Mouse (Mus musculus) macrophage (primary cell): ENCODE data around the gene Mfap1a. TPM values are rescaled to one million over a fixed set of nuclear protein-coding genes. Genes with fewer than 3 reads are reported as not detected.

Experiments
- H3K27ac ChIP-seq: fragments of 350-480 bp; formaldehyde crosslinking; 2 replicates; pipeline ENCODE4 v1.9.0; 2021
- H3K36me3 ChIP-seq: fragments of 350-480 bp; formaldehyde crosslinking; 2 replicates; pipeline ENCODE4 v1.9.0; 2021; ENCODE audit errors: inconsistent target
- H3K4me3 ChIP-seq: fragments of 350-480 bp; formaldehyde crosslinking; 2 replicates; pipeline ENCODE4 v1.9.0; 2021; ENCODE audit errors: inconsistent target
- H3K79me2 ChIP-seq: fragments of 350-480 bp; formaldehyde crosslinking; 2 replicates; pipeline ENCODE4 v1.9.0; 2021; ENCODE audit errors: inconsistent target
- WGBS: methylation state at CpG from one replicate; pipeline ENCODE4 v1.1.7; 2026; ENCODE audit warnings: inconsistent platforms; ENCODE audit not compliant: missing documents; 5-methylcytosine and 5-hydroxymethylcytosine counted together
- polyA plus RNA-seq: library from polyadenylated mRNA; stranded (reverse); fragments of 250-400 nt; gene quantifications from 3 replicates; pipeline ENCODE4 v1.2.4, GENCODE M21; 2018; ENCODE audit warnings: inconsistent platforms

Mfap1a gene
- polyA plus RNA-seq, 1 experiment from 2014 or later: 47.6 TPM

GRCm38 (mm10) chr2:121456692-121457642 is 49.5 kb downstream of the Mfap1a start, which contains the start of gene Serinc4:
TSS of gene Serinc4 (minus strand) at chr2:121456781.
- Histone ChIP-seq H3K4me3 (peak within 1 kb of the TSS; percentile 92), H3K36me3 (peaks cover 20% of the 10 kb centered on the region; the same call in 1 of the 2 replicates), H3K79me2 (peaks cover 33% of the 10 kb centered on the region), H3K27ac (peak within 1 kb of the TSS; percentile 59)
- 3% methylated on average over 41 of the region's 41 CpGs for WGBS

GRCm38 (mm10) chr2:121455534-121455933 is 50.9 kb downstream of the Mfap1a start:
- Histone ChIP-seq H3K27ac (no peak overlapping the region), H3K4me3 (no peak overlapping the region), H3K79me2 (peaks cover 45% of the 10 kb centered on the region), H3K36me3 (peaks cover 18% of the 10 kb centered on the region; the same call in 1 of the 2 replicates)
- WGBS: 94% methylated on average over 5 of the region's 5 CpGs

GRCm38 (mm10) chr2:121453917-121454316 is 52.5 kb downstream of the Mfap1a start:
- peaks cover 17% of the 10 kb centered on the region; the same call in 1 of the 2 replicates for H3K36me3 ChIP-seq
- 95% methylated on average over 6 of the region's 6 CpGs for WGBS
- H3K27ac ChIP-seq: no peak overlapping the region
- H3K4me3 ChIP-seq: no peak overlapping the region
- H3K79me2 ChIP-seq: peaks cover 54% of the 10 kb centered on the region

GRCm38 (mm10) chr2:121452990-121453389 is 53.5 kb downstream of the Mfap1a start, which contains the start of gene Hypk:
TSS of gene Hypk (plus strand) at chr2:121453290.
- H3K36me3 ChIP-seq: peaks cover 14% of the 10 kb centered on the region; the same call in 1 of the 2 replicates

GRCm38 (mm10) chr2:121452361-121452760 is 54.1 kb downstream of the Mfap1a start:
- no peak overlapping the region for H3K4me3 ChIP-seq
- WGBS: 86% methylated on average over 4 of the region's 4 CpGs
- H3K79me2 ChIP-seq: peaks cover 46% of the 10 kb centered on the region
- H3K36me3 ChIP-seq: peaks cover 14% of the 10 kb centered on the region; the same call in 1 of the 2 replicates
- H3K27ac ChIP-seq: peak overlapping the region; percentile 32; the same call in 1 of the 2 replicates

More at GRCm38 (mm10) chr2:121452990-121453389, 53.5 kb downstream of the Mfap1a start, which contains the start of gene Hypk:
- Histone ChIP-seq H3K79me2 (peaks cover 52% of the 10 kb centered on the region), H3K4me3 (no peak within 1 kb of the TSS), H3K27ac (peak within 1 kb of the TSS; percentile 32; the same call in 1 of the 2 replicates)
- WGBS: 77% methylated on average over 4 of the region's 4 CpGs

GRCm38 (mm10) chr2:121450093-121450492 is 56.4 kb downstream of the Mfap1a start:
- 0% methylated on average over 7 of the region's 7 CpGs for WGBS
- peak overlapping the region; percentile 85 for H3K27ac ChIP-seq
- H3K36me3 ChIP-seq: peaks cover 14% of the 10 kb centered on the region; the same call in 1 of the 2 replicates
- peak overlapping the region; percentile 82 for H3K4me3 ChIP-seq
- peaks cover 43% of the 10 kb centered on the region for H3K79me2 ChIP-seq

- WGBS: 4% methylated on average over 35 of the region's 54 CpGs
- Histone ChIP-seq H3K27ac (peak overlapping the region; percentile 85), H3K36me3 (peaks cover 14% of the 10 kb centered on the region; the same call in 1 of the 2 replicates), H3K4me3 (peak overlapping the region; percentile 82), H3K79me2 (peaks cover 43% of the 10 kb centered on the region)
These were observed 56.9 kb downstream of the Mfap1a start for GRCm38 (mm10) chr2:121449545-121450011.

GRCm38 (mm10) chr2:121448739-121449535 is 57.5 kb downstream of the Mfap1a start, which contains the start of gene Serf2:
TSS of gene Serf2 (plus strand) at chr2:121449195.
- Histone ChIP-seq H3K4me3 (peak within 1 kb of the TSS; percentile 82), H3K27ac (peak within 1 kb of the TSS; percentile 86), H3K79me2 (peaks cover 39% of the 10 kb centered on the region), H3K36me3 (peaks cover 12% of the 10 kb centered on the region; the same call in 1 of the 2 replicates)
- WGBS: under 1% methylated on average over 73 of the region's 74 CpGs

GRCm38 (mm10) chr2:121448136-121448535 is 58.3 kb downstream of the Mfap1a start:
- Histone ChIP-seq H3K79me2 (peaks cover 31% of the 10 kb centered on the region), H3K36me3 (peaks cover 5% of the 10 kb centered on the region; the same call in 1 of the 2 replicates), H3K27ac (peak overlapping the region; percentile 86), H3K4me3 (peak overlapping the region; percentile 46)
- WGBS: 9% methylated on average over 7 of the region's 9 CpGs

GRCm38 (mm10) chr2:121447006-121447405 is 59.5 kb downstream of the Mfap1a start:
- H3K27ac ChIP-seq: no peak overlapping the region
- WGBS: 34% methylated on average over 3 of the region's 3 CpGs
- H3K79me2 ChIP-seq: peaks cover 20% of the 10 kb centered on the region

GRCm38 (mm10) chr2:121446506-121446905 is 60.0 kb downstream of the Mfap1a start:
- Histone ChIP-seq H3K79me2 (peaks cover 18% of the 10 kb centered on the region), H3K27ac (no peak overlapping the region), H3K4me3 (no peak overlapping the region), H3K36me3 (no peaks in the 10 kb centered on the region)
- 83% methylated on average over 4 of the region's 4 CpGs for WGBS

More at GRCm38 (mm10) chr2:121447006-121447405, 59.5 kb downstream of the Mfap1a start:
- no peak overlapping the region for H3K4me3 ChIP-seq
- no peaks in the 10 kb centered on the region for H3K36me3 ChIP-seq

GRCm38 (mm10) chr2:121445117-121445516 is 61.3 kb downstream of the Mfap1a start:
- Histone ChIP-seq H3K4me3 (no peak overlapping the region), H3K36me3 (no peaks in the 10 kb centered on the region), H3K27ac (no peak overlapping the region), H3K79me2 (peaks cover 4% of the 10 kb centered on the region)
- WGBS: 100% methylated on average over 2 of the region's 3 CpGs

GRCm38 (mm10) chr2:121444178-121444577 is 62.3 kb downstream of the Mfap1a start, which contains the start of gene Ell3:
TSS of gene Ell3 (minus strand) at chr2:121444278.
- Histone ChIP-seq H3K36me3 (no peaks in the 10 kb centered on the region), H3K4me3 (peak within 1 kb of the TSS; percentile 35; the same call in 1 of the 2 replicates), H3K27ac (no peak within 1 kb of the TSS), H3K79me2 (no peaks in the 10 kb centered on the region)
- WGBS: 91% methylated on average over 1 of the region's 1 CpGs

- Histone ChIP-seq H3K27ac (no peak overlapping the region), H3K79me2 (no peaks in the 10 kb centered on the region), H3K36me3 (no peaks in the 10 kb centered on the region), H3K4me3 (peak overlapping the region; percentile 35)
- 20% methylated on average over 6 of the region's 8 CpGs for WGBS
These were observed 63.5 kb downstream of the Mfap1a start for GRCm38 (mm10) chr2:121443068-121443349.
